Mouse (Mus musculus) erythroblast, embryonic 14.5 days (primary cell): ENCODE results near the gene Camk2d.

Source experiments
- GATA1 ChIP-seq: IDR thresholded peaks from 2 replicates; pipeline ENCODE4 v1.6.1; 2012; ENCODE audit warnings: low read length, inconsistent platforms, mixed read lengths
- TAL1 ChIP-seq: IDR thresholded peaks from 3 replicates; pipeline ENCODE4 v1.6.1; 2012; ENCODE audit warnings: low read length, inconsistent platforms, mixed read lengths

- TF ChIP-seq TAL1: no peak
- no peak for TF ChIP-seq GATA1
These were observed 57.0 kb downstream of the Camk2d start for GRCm38 (mm10) chr3:126653118-126653517.
